In the genomic region with DNA sequence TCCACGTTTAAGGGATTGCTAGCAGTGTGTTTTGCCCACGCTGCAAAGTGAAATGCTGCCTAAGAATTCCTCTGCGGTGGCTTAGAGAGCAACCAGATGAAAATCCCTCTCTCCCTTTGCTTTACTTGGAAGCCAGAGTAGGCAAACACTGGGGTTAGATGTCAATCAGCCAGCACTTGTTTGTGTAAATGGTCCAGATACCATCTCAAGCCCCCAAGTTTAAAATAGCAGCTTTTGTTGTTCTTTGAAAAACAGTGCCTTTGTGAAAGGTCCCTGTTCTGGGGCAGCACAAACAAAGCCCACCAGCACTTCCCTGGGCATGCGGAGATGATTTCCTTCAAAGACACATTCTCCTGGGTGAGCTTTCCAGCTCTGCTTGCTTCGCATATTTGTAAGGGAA, we compare ENCODE assay signal across 9 mouse cellular contexts. TPM values are rescaled to one million over a fixed set of nuclear protein-coding genes. Genes with fewer than 3 reads are reported as not detected.
DNase-seq lines count a peak whose midpoint lies in the region; ATAC-seq lines count a peak whose summit lies in the region.
"Had no signal": no experiment of that assay in that cellular context is flagged by ENCODE, and none has a peak within 500 bp of the region (broad histone marks: within the 10 kb centered on the region; RNA-seq: fewer than 3 reads in every experiment).

No protein-coding gene starts in this region.

- no peaks in the 10 kb centered on the region for H3K27me3 ChIP-seq in hindbrain, embryonic 10.5 days (ENCODE audit: insufficient read depth, poor library complexity, severe bottlenecking)
- H3K27me3 ChIP-seq in liver, embryonic 16.5 days (ENCODE audit: control insufficient read depth, insufficient read depth, low read depth, low read length): no peaks in the 10 kb centered on the region

- peak; percentile 11 for DNase-seq in retina, postnatal 1 day
- no peak for DNase-seq in retina, embryonic 14.5 days (ENCODE audit: low spot score)
- peak; percentile 37 for DNase-seq in hindbrain, embryonic 10.5 days (ENCODE audit: low spot score)
- no peak for DNase-seq in spleen, postnatal 14 days (ENCODE audit: low spot score in 2 of 2)
- no peak for DNase-seq in cerebellum, postnatal 25 days
- DNase-seq in cerebellum, postnatal 4 days (ENCODE audit: low spot score in 2 of 2): no peak
- DNase-seq in ovary, postnatal 36 days (ENCODE audit: low spot score): no peak
- DNase-seq: cerebellum, adult 8-10 months had no signal

- peaks cover 39% of the 10 kb centered on the region for H3K4me1 ChIP-seq in hindbrain, embryonic 10.5 days (replicated peaks)
- no peaks in the 10 kb centered on the region for H3K4me1 ChIP-seq in liver, embryonic 16.5 days (ENCODE audit: control insufficient read depth, low read depth, low read length)

- peak overlapping the region; percentile 52 for H3K4me3 ChIP-seq in hindbrain, embryonic 10.5 days
- peak overlapping the region; percentile 39; the same call in 1 of the 2 replicates for H3K4me3 ChIP-seq in liver, embryonic 16.5 days (ENCODE audit: low read depth, low read length)

- peak overlapping the region; percentile 46; the same call in 1 of the 2 replicates for H3K4me2 ChIP-seq in liver, embryonic 16.5 days (ENCODE audit: low read depth, low read length)

- H3K9ac ChIP-seq in liver, embryonic 16.5 days (ENCODE audit: low read depth, low read length): no peak overlapping the region

- no peak for ATAC-seq in liver, embryonic 16.5 days (ENCODE audit: low read depth)

- H3K27ac ChIP-seq in hindbrain, embryonic 10.5 days: peak overlapping the region; percentile 86
- H3K27ac ChIP-seq in liver, embryonic 16.5 days (ENCODE audit: low read length): no peak overlapping the region

- no peaks in the 10 kb centered on the region for H3K36me3 ChIP-seq in hindbrain, embryonic 10.5 days
- no peaks in the 10 kb centered on the region for H3K36me3 ChIP-seq in liver, embryonic 16.5 days (ENCODE audit: control insufficient read depth, insufficient read depth)

- 5% methylated on average over 5 of the region's 5 CpGs for WGBS in hindbrain, embryonic 10.5 days
- 23% methylated on average over 5 of the region's 5 CpGs for WGBS in liver, embryonic 16.5 days (ENCODE audit: insufficient replicate concordance)

- H3K9me3 ChIP-seq in hindbrain, embryonic 10.5 days: no peaks in the 10 kb centered on the region
- no peaks in the 10 kb centered on the region for H3K9me3 ChIP-seq in liver, embryonic 16.5 days (replicated peaks; ENCODE audit: control insufficient read depth, low read length)

RNA-seq across cellular contexts. Expression of a gene that starts 1.7 kb away (rescaled TPM):
- 2.1 and 2.3 TPM in 2 replicates for polyA plus RNA-seq in hindbrain, embryonic 10.5 days (2016; fragmentation: Nextera tagmentation; extraction: Ambion mirVana)
- polyA plus RNA-seq in liver, embryonic 16.5 days (2015; fragmentation: Nextera tagmentation; extraction: Ambion mirVana): 0.26 and 0.34 TPM in 2 replicates

RNA-seq across cellular contexts. Expression of a gene that starts 28.5 kb away (rescaled TPM):
- 0.86 and 0.92 TPM in 2 replicates for polyA plus RNA-seq in hindbrain, embryonic 10.5 days (2016; fragmentation: Nextera tagmentation; extraction: Ambion mirVana)
- polyA plus RNA-seq in liver, embryonic 16.5 days (2015; fragmentation: Nextera tagmentation; extraction: Ambion mirVana): not detected in 2 replicates

Comparison
In these comparisons a context has a peak if more than half of its experiments do, and no peak if none do; other contexts are left out.
1. DNase-seq: peak in retina, postnatal 1 day (single experiment) and hindbrain, embryonic 10.5 days (single experiment); none in retina, embryonic 14.5 days (single experiment), spleen, postnatal 14 days (0 of 2), cerebellum, postnatal 25 days (0 of 2), cerebellum, postnatal 4 days (0 of 2) and ovary, postnatal 36 days (single experiment).